Mouse (Mus musculus): ENCODE measurements around the gene Dstn. TPM values are rescaled to one million over a fixed set of nuclear protein-coding genes. Genes with fewer than 3 reads are reported as not detected.
A peak's percentile ranks its signal among the peaks of the same experiment; 100 is the strongest.

The Dstn gene
- polyA plus RNA-seq, 1 experiment, result not detected

DNA sequence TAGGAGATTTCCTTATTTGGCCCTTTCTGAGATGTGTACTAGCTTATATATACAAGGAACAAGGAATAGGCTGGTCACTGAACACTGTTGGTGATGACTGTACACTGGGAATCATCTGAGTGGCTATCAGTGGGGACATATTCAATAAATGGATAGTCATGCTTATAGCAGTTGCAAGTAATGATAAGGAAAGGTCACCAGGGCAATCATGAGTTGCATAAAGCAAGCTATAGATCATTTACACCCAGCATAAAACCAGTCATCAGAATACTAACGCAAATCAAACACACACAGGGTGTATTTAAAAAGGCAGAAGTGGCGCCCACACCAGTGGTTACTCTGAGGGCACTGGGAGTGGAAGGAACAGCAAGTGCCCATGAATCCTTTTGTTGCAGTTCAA, 2.9 kb upstream of the Dstn start:
- no peak overlapping the region for H3K27ac ChIP-seq (ENCODE audit: insufficient read depth, low read depth, low read length)
- H3K4me3 ChIP-seq (ENCODE audit: insufficient read depth, low read depth, low read length), result no peak overlapping the region
- no peaks in the 10 kb centered on the region for H3K4me1 ChIP-seq (ENCODE audit: control insufficient read depth, insufficient read depth, low read length)
- WGBS, result 93% methylated on average over 2 of the region's 2 CpGs
- no peak for TF ChIP-seq POLR2A (IDR thresholded peaks at IDR 0.05; ENCODE audit: insufficient read depth, low read depth, low read length)
- no peak for TF ChIP-seq CTCF (IDR thresholded peaks at IDR 0.05; ENCODE audit: insufficient read depth, low read depth, low read length)

DNA sequence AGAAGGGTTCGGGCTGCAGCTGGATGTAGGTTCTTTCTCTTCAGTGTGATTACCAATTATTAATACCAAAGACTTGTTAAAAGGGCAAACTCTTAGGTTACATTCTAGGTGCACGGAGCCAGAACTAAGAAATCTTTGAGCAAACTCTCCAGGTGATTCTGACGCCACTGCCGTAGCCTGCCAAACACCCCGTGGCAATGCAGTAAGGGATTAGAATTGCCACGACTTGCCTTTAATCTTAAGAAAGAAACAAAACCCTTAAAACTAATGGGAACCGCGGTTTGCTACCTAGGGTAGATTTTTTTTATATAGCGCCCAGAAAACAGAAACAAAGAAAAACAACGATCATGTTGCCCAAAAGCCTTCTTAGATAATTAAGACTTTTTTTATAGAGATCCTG, 899 bp upstream of the Dstn start:
- Histone ChIP-seq H3K27ac (ENCODE audit: insufficient read depth, low read depth, low read length) (peak overlapping the region; percentile 77; the same call in 1 of the 2 replicates), H3K4me3 (ENCODE audit: insufficient read depth, low read depth, low read length) (peak overlapping the region; percentile 91; the same call in 1 of the 2 replicates), H3K4me1 (ENCODE audit: control insufficient read depth, insufficient read depth, low read length) (0 out of 2 replicates have a peak, but pooled peaks cover 2% of the 10 kb centered on the region)
- WGBS, result 5% methylated on average over 10 of the region's 10 CpGs
- no peak for TF ChIP-seq CTCF (IDR thresholded peaks at IDR 0.05; ENCODE audit: insufficient read depth, low read depth, low read length)
- no peak for TF ChIP-seq POLR2A (IDR thresholded peaks at IDR 0.05; ENCODE audit: insufficient read depth, low read depth, low read length)

DNA sequence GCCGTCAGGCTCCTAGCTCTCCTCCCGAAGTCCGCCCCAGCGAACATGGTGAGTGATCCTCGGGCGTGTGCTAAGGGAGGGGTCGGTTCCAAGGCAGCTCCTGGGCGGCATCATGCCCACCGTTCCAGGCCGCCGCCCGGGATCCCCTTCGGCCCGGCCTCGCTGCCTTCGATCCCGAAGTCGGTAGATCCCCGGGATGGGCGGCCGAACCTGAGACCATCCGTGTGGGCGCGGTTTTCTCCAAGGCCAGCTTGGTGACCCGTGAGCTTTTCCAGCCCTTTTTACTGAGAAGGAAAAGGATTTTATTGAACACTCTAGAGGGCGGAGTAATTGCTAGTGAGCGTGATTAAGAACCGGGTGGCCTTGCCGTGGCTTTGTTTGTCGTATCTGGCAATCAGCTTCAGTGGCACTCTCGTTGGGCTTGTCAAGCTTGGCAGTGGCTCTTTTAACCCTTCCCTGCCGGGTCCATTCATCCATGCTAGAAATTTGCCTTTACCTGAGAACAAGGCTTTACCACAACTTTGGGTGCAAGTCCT, 548 bp downstream of the Dstn start:
- TF ChIP-seq CTCF (IDR thresholded peaks at IDR 0.05; ENCODE audit: insufficient read depth, low read depth, low read length) (no peak), POLR2A (IDR thresholded peaks at IDR 0.05; ENCODE audit: insufficient read depth, low read depth, low read length) (no peak)
- WGBS, result under 1% methylated on average over 32 of the region's 32 CpGs
- Histone ChIP-seq H3K27ac (ENCODE audit: insufficient read depth, low read depth, low read length) (peak overlapping the region; percentile 77), H3K4me3 (ENCODE audit: insufficient read depth, low read depth, low read length) (peak overlapping the region; percentile 91), H3K4me1 (ENCODE audit: control insufficient read depth, insufficient read depth, low read length) (0 out of 2 replicates have a peak, but pooled peaks cover 2% of the 10 kb centered on the region)

DNA sequence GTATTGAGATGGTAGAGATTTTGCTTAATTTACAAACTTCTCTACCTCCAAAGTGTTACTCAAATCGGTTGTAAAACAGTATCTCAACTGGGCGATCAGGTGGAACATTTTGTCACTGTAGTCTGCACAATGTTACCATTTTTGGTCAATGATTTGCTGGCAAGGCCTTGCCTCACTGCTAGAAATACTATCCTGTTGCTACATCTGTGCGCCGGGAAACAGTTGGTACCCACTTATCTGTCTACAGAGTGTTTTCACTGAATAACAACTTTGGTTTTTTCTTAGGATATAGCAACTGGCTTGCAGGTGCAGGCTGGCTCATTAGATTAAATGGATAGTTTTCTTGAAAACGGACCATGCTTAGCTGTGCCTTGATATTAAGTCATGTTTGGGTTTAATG, 1.1 kb downstream of the Dstn start:
- 3% methylated on average over 5 of the region's 5 CpGs for WGBS
- Histone ChIP-seq H3K4me3 (ENCODE audit: insufficient read depth, low read depth, low read length) (no peak overlapping the region), H3K27ac (ENCODE audit: insufficient read depth, low read depth, low read length) (no peak overlapping the region), H3K4me1 (ENCODE audit: control insufficient read depth, insufficient read depth, low read length) (0 out of 2 replicates have a peak, but pooled peaks cover 2% of the 10 kb centered on the region)
- TF ChIP-seq POLR2A (IDR thresholded peaks at IDR 0.05; ENCODE audit: insufficient read depth, low read depth, low read length), result no peak
- no peak for TF ChIP-seq CTCF (IDR thresholded peaks at IDR 0.05; ENCODE audit: insufficient read depth, low read depth, low read length)

DNA sequence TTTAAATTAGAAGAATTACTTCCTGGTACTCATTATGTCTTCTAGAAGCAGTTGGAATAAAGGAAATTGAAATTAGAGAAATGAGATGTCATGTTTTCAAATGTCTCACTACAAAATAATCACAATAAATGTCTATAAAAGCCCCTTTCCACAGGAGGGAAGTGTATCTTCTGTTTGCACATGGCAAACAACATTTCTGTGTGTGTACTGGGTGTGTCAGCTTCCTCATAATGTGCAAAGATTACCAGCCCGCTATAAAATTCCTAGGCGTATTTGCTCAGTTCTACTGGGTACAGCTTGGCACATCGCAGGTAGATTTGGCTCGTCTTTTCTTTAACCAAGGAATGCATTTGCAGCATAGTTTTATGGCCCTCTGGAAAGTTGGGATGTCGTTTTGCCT, 2.5 kb downstream of the Dstn start:
- 0 out of 2 replicates have a peak, but pooled peaks cover 2% of the 10 kb centered on the region for H3K4me1 ChIP-seq (ENCODE audit: control insufficient read depth, insufficient read depth, low read length)
- no peak for TF ChIP-seq POLR2A (IDR thresholded peaks at IDR 0.05; ENCODE audit: insufficient read depth, low read depth, low read length)
- TF ChIP-seq CTCF (IDR thresholded peaks at IDR 0.05; ENCODE audit: insufficient read depth, low read depth, low read length), result no peak
- H3K4me3 ChIP-seq (ENCODE audit: insufficient read depth, low read depth, low read length), result no peak overlapping the region
- no peak overlapping the region for H3K27ac ChIP-seq (ENCODE audit: insufficient read depth, low read depth, low read length)
- 74% methylated on average over 5 of the region's 5 CpGs for WGBS

DNA sequence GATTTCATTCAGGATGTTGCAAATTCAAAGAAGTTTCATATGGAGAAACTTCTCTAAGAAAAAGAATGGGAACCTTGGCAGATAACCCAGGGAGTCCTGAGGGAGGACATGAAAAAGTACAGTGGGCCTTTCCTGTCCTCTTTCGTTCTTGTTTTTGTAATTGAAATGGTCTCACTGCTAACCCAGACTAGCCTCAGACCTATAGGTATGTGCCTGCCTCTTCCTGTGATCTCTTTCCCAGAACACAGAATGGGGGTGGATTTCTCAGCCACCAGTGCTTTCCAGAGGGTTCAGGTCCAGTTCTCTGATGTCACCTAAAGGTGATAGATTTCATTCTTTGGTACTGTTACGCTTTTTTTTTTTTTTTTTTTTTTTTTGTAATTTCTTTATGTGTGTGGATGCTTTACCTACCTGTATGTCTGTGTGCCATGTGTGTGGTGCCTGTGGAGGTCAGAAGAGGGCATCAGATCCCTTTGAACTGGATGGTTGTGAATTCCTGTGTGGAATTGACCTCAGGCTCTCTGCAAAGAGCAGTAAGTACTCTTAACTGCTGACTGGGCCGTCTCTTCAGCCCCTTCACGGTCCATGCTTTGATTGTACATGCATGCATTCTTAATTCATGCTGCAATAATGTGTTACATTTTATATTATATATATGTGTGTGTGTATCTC, 3.8 kb downstream of the Dstn start:
- 0 out of 2 replicates have a peak, but pooled peaks cover 2% of the 10 kb centered on the region for H3K4me1 ChIP-seq (ENCODE audit: control insufficient read depth, insufficient read depth, low read length)
- TF ChIP-seq POLR2A (IDR thresholded peaks at IDR 0.05; ENCODE audit: insufficient read depth, low read depth, low read length), result no peak
- TF ChIP-seq CTCF (IDR thresholded peaks at IDR 0.05; ENCODE audit: insufficient read depth, low read depth, low read length), result no peak
- H3K27ac ChIP-seq (ENCODE audit: insufficient read depth, low read depth, low read length), result no peak overlapping the region
- WGBS, result 56% methylated on average over 4 of the region's 4 CpGs
- H3K4me3 ChIP-seq (ENCODE audit: insufficient read depth, low read depth, low read length), result no peak overlapping the region

DNA sequence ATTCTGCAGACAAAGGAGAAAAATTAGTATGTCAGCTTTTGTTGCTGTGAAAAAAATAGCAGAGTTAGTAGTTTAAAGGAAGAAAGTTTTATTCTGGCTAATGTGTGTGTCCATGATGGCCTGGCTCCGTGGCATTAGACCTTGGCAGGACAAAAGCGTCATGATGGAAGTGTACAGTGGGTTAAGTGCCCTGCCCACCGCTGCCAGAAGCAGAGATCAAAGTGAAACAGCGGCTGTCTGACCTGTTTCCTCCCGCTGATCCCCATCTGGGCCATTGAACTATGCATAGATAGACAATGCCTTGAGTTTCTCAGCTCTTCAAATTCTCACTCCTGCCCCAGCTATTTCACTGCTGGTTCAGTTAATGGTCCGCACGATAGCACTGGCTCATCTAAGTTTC, 9.0 kb downstream of the Dstn start:
- Histone ChIP-seq H3K4me1 (ENCODE audit: control insufficient read depth, insufficient read depth, low read length) (peaks cover 7% of the 10 kb centered on the region; the same call in 1 of the 2 replicates), H3K4me3 (ENCODE audit: insufficient read depth, low read depth, low read length) (no peak overlapping the region), H3K27ac (ENCODE audit: insufficient read depth, low read depth, low read length) (no peak overlapping the region)
- WGBS, result 56% methylated on average over 7 of the region's 7 CpGs
- TF ChIP-seq CTCF (IDR thresholded peaks at IDR 0.05; ENCODE audit: insufficient read depth, low read depth, low read length) (no peak), POLR2A (IDR thresholded peaks at IDR 0.05; ENCODE audit: insufficient read depth, low read depth, low read length) (no peak)

DNA sequence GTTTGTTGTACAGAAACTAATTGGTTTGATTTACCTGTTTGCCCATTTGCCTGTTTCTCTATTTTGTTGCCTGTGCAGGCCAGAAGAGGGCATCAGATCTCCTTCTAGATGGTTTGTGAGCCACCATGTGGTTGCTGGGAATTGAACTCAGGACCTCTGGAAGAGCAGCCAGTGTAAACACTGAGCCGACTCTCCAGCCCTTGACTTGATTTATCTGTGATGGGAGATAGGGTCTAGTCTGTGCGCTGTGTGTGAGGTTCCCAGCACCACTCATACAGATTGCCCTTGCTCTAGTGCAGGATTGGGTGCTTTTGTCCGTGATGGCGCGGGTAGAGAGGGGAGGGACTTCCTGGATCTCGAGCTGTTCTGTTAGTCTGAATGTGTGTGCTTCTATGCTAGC, 10.7 kb downstream of the Dstn start:
- 99% methylated on average over 6 of the region's 6 CpGs for WGBS
- H3K4me1 ChIP-seq (ENCODE audit: control insufficient read depth, insufficient read depth, low read length), result peaks cover 10% of the 10 kb centered on the region
- no peak overlapping the region for H3K4me3 ChIP-seq (ENCODE audit: insufficient read depth, low read depth, low read length)
- no peak overlapping the region for H3K27ac ChIP-seq (ENCODE audit: insufficient read depth, low read depth, low read length)
- TF ChIP-seq POLR2A (IDR thresholded peaks at IDR 0.05; ENCODE audit: insufficient read depth, low read depth, low read length) (no peak), CTCF (IDR thresholded peaks at IDR 0.05; ENCODE audit: insufficient read depth, low read depth, low read length) (no peak)

DNA sequence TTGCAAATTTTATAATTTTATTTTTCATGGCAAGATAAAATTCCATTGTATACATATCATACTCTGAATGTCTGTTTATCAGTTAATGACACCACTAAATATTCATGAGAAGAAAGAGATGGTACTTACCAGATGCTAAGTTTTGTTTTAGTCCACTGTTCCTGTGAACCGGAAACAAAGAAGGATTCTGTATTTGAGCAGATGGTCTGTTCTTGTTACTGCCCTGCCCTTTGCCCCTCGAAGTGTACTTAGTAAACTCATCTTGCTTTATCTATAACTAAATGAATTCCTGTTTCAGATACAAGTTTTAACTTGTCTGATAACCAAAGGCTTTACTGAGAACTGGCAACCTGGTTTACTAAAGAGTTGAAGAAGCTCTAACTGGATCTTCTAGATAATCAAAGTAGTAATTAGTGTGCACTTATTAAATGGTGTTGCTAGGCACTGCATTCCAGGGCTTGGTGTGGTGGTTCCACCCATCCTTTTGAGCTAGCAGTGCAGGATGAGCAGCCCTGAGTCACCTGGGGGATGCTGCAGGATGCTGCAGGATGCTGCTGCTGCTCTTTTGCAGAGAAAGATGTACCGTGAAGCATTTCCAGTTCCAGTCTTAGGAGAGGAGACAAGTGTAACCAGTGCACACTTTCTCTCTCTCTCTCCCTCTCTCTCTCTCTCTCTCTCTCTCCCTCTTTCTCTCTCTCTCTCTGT, 14.6 kb downstream of the Dstn start:
- Histone ChIP-seq H3K4me1 (ENCODE audit: control insufficient read depth, insufficient read depth, low read length) (peaks cover 22% of the 10 kb centered on the region), H3K27ac (ENCODE audit: insufficient read depth, low read depth, low read length) (no peak overlapping the region), H3K4me3 (ENCODE audit: insufficient read depth, low read depth, low read length) (no peak overlapping the region)
- TF ChIP-seq POLR2A (IDR thresholded peaks at IDR 0.05; ENCODE audit: insufficient read depth, low read depth, low read length) (no peak), CTCF (IDR thresholded peaks at IDR 0.05; ENCODE audit: insufficient read depth, low read depth, low read length) (no peak)
- WGBS, result 42% methylated on average over 3 of the region's 3 CpGs

Measured in olfactory bulb, adult 2 months (tissue).